Mouse (Mus musculus): ENCODE measurements at regions not wholly inside any gene's neighbourhood (a gene's known extent, or its start where the extent isn't known, plus 50 kb on each side); places are given as distances from the start of the nearest gene placed in this dataset.

- no peak for TF ChIP-seq CEBPB (IDR thresholded peaks at IDR 0.05; ENCODE audit: low read depth)
- TF ChIP-seq USF1 (IDR thresholded peaks at IDR 0.05; ENCODE audit: low read depth), result no peak
- TF ChIP-seq MYOD1 (IDR thresholded peaks at IDR 0.05; ENCODE audit: control insufficient read depth, insufficient read length, low read depth), result no peak
Measured at GRCm38 (mm10) chr2:139220757-139221400, 272.8 kb upstream of the Sptlc3 start.
